Mouse (Mus musculus) v-Abl transformed pro-B cells (cell line): ENCODE results near the gene Cib2.

ENCODE experiments used
- in situ Hi-C, 2 experiments: fragments of 400-800 bp; cut with MboI; formaldehyde crosslinking; loops; one replicate each; pipeline ENCODE4 v1.15.1; 2025; ENCODE audit not compliant: unreplicated experiment in 2 of 2

Cib2 gene

DNA sequence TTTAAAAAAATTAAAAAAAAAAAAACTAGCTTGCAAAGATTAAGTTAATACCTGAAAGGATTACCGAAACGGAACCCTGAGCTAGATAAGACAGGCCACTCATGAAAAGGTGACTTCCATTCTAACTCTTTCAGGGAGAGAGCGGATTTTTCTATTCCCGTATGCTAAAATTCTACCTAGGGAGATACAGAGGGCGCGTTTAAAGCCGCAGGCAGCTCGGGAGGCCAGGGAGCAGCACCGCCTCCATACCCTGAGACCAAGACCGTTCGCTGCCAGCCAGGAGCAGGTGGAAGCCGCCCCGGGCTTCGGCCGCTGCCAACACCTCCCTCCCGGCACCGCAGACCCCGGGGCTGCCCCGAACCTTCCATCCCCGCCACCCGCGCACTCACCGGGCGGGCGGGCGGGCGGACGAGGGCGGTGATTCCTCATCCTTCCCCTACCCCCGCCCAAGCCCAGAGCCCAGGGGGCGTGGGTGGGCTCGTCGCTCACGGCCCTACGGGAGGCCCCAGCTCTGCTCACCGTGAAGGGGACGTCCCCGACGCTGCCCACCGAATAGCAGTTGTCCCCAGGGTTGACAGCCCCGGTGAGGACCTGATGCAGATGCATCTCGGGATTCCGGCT is 59.1 kb downstream of the Cib2 start:
- in situ Hi-C loops: no loop called here

DNA sequence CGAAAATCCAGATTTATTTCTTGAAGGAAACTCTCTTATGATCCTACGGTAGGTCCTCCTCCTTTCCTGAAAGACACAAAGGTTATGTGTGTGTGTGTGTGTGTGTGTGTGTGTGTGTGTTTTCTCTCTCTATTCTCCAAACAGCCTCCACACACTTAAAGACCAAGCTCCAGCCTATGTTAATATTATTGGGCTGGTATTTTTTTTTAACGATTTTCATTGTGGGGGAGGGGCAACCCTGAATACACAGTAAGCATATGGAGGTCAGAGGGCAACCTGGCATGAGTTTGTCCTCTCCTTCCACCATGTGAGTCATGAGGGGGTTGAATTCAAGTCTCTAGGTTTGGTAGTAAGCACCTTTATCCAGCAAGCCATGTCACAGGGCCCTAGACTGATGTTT is 60.2 kb downstream of the Cib2 start:
- in situ Hi-C loops: no loop called here

DNA sequence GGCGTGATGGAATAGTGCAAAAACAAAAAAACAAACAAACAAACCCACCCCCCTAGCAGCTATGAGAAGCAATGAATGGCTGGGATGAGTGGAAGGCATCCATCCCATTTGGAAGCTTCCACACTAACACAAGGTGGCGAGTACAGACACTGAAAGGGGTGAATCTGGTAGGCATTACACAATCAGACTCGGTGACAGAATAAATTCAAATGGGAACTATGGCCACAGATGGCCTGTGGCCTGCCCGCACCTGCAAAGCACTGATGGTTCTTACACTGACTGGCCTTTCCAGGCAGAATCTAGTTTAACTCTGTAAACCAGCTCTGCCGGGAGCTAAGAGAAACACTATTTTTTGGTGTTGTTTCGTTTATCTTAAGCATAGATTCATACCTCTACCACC is 60.7 kb downstream of the Cib2 start:
- in situ Hi-C loops: no loop called here
